Mouse (Mus musculus): ENCODE results near the gene Retreg2.

GRCm38 (mm10) chr1:75155837-75156236 is 13.3 kb downstream of the Retreg2 start:
- TF ChIP-seq CTCF (IDR thresholded peaks at IDR 0.05; ENCODE audit: low read depth), result no peak
- no peak for TF ChIP-seq EP300 (optimal IDR thresholded peaks at IDR 0.05)

Data from stomach, postnatal 0 days (tissue).